ENCODE assay signal across 7 mouse cellular contexts in the genomic region with DNA sequence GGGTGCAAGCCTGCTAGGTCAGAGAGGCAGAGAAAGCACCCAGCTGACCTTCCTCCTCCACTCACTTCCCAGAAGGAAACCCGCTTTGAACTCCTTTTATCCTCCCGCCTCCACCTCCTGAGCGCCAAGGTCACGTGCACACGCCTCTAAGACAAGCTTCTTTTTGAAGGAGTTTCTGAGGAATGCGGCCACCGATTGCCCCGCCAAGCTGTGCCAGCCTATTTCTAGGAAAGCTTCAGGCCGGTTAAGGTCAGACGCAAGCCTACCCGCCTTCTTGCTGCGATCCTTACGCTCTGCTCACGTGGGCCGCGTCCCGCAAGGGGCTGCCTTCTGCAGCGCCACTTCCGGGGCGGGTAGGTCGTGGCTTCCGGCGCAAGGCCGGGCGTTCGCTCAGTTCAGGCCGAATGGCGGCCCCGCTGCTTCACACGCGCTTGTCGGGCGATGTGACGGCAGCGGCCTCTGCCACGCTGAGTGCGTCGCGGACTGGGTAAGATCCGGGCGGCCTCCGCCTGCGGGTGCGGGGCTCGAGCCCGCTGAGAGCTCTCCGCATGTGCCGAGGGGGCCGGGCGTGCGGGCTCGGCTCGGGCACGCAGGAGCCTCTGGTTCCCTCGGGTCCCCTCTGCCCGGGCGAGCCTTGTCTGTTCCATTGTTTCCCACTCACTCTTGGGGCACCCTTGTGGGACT. TPM values are rescaled to one million over a fixed set of nuclear protein-coding genes. Genes with fewer than 3 reads are reported as not detected.
DNase-seq lines count a peak whose midpoint lies in the region; ATAC-seq lines count a peak whose summit lies in the region.

A gene (plus strand): TSS at position 356 of the 684 bp plus-strand sequence.

- WGBS in intestine, embryonic 16.5 days = under 1% methylated on average over 57 of the region's 57 CpGs
- under 1% methylated on average over 55 of the region's 57 CpGs for WGBS in midbrain, embryonic 11.5 days

- peak within 1 kb of the TSS; percentile 99 for H3K4me3 ChIP-seq in intestine, embryonic 16.5 days (ENCODE audit: low read length)
- peak within 1 kb of the TSS; percentile 81 for H3K4me3 ChIP-seq in midbrain, embryonic 11.5 days (ENCODE audit: low read depth, low read length)

- H3K9me3 ChIP-seq in intestine, embryonic 16.5 days (ENCODE audit: control insufficient read depth, low read length) = 0 out of 2 replicates have a peak, but pooled peaks cover 3% of the 10 kb centered on the region
- H3K9me3 ChIP-seq in midbrain, embryonic 11.5 days (ENCODE audit: control insufficient read depth, low read length) = no peaks in the 10 kb centered on the region

- intact Hi-C loops in left cerebral cortex, postnatal 36 days (cut with DNase I) = no loop called here

- peaks cover 9% of the 10 kb centered on the region for H3K4me1 ChIP-seq in intestine, embryonic 16.5 days (ENCODE audit: control insufficient read depth, insufficient read depth, low read length)
- H3K4me1 ChIP-seq in midbrain, embryonic 11.5 days (ENCODE audit: control insufficient read depth, insufficient read depth, low read length) = peaks cover 16% of the 10 kb centered on the region

- DNase-seq in adrenal gland, adult 8-10 months = peak; percentile 88
- peak; percentile 86 for DNase-seq in embryo, embryonic 9.5 days (ENCODE audit: extremely low spot score)
- peak; percentile 81 to 90 for DNase-seq in gastrocnemius, postnatal 4 days (ENCODE audit: low spot score in 2 of 2)
- peak; percentile 90 to 93 for DNase-seq in left cerebral cortex, postnatal 36 days (ENCODE audit: low spot score in 2 of 2)
- peak; percentile 98 for DNase-seq in midbrain, embryonic 11.5 days (ENCODE audit: low spot score, missing footprints)
- DNase-seq in skeletal muscle tissue, adult 2 months (ENCODE audit: low read depth, low spot score) = peak; percentile 89

- peak within 1 kb of the TSS; percentile 72 for H3K4me2 ChIP-seq in intestine, embryonic 16.5 days (ENCODE audit: low read depth, low read length)
- H3K4me2 ChIP-seq in midbrain, embryonic 11.5 days = peak within 1 kb of the TSS; percentile 69

- peak; percentile 99 for ATAC-seq in intestine, embryonic 16.5 days
- ATAC-seq in midbrain, embryonic 11.5 days (ENCODE audit: low FRiP score) = peak; percentile 99

- H3K9ac ChIP-seq in intestine, embryonic 16.5 days (ENCODE audit: low read depth, low read length) = peak within 1 kb of the TSS; percentile 93
- peak within 1 kb of the TSS; percentile 91 for H3K9ac ChIP-seq in midbrain, embryonic 11.5 days (ENCODE audit: low read length)

- 0 out of 2 replicates have a peak, but pooled peaks cover 2% of the 10 kb centered on the region for H3K36me3 ChIP-seq in intestine, embryonic 16.5 days (ENCODE audit: control insufficient read depth, insufficient read depth, low read length)
- peaks cover 3% of the 10 kb centered on the region for H3K36me3 ChIP-seq in midbrain, embryonic 11.5 days (ENCODE audit: control insufficient read depth, insufficient read depth, low read length)

- H3K27me3 ChIP-seq in intestine, embryonic 16.5 days (replicated peaks; ENCODE audit: control insufficient read depth, insufficient read depth, low read length) = no peaks in the 10 kb centered on the region
- H3K27me3 ChIP-seq in midbrain, embryonic 11.5 days (ENCODE audit: control insufficient read depth, insufficient read depth, low read length) = no peaks in the 10 kb centered on the region

- peak within 1 kb of the TSS; percentile 87 for H3K27ac ChIP-seq in intestine, embryonic 16.5 days (ENCODE audit: low read length)
- H3K27ac ChIP-seq in midbrain, embryonic 11.5 days (ENCODE audit: low read depth, low read length) = peak within 1 kb of the TSS; percentile 72

RNA-seq across cellular contexts. Expression of the gene that starts here (rescaled TPM):
- total RNA-seq in adrenal gland, adult 8-10 months (2022) = 10 to 100 TPM; 47.4 to 55.0 (median 50.1) TPM
- total RNA-seq in gastrocnemius, postnatal 4 days (2021) = 10 to 100 TPM; 27.2 to 32.1 TPM
- 43.8 and 46.1 TPM in 2 replicates for polyA plus RNA-seq in intestine, embryonic 16.5 days (2015; fragmentation: Nextera tagmentation; extraction: Ambion mirVana)
- 10 to 100 TPM; 46.9 to 47.6 TPM for total RNA-seq in left cerebral cortex, postnatal 36 days (2021)
- 107 and 118 TPM in 2 replicates for polyA plus RNA-seq in midbrain, embryonic 11.5 days (2014; fragmentation: Nextera tagmentation; extraction: Ambion mirVana)

Comparison
In these comparisons a context has a peak if more than half of its experiments do, and no peak if none do; other contexts are left out.
1. Peak in every context shown above with its lines: DNase-seq, ATAC-seq, H3K4me3 ChIP-seq and H3K27ac ChIP-seq.